Mouse (Mus musculus) liver, adult 10 weeks (tissue): ENCODE results near the gene Speer4d. TPM values are rescaled to one million over a fixed set of nuclear protein-coding genes. Genes with fewer than 3 reads are reported as not detected.

Source experiments
- polyA plus RNA-seq: library from polyadenylated mRNA; stranded (reverse); fragments of 350-450 nt; fragmentation: Illumina TruSeq; extraction: RNeasy Lipid Tissue Mini Kit (QIAGEN cat#74804); gene quantifications from one replicate; pipeline ENCODE4 v1.2.3, GENCODE M21; 2014; ENCODE audit warnings: low read depth, low replicate concordance

Gene Speer4d
- not detected for polyA plus RNA-seq

GRCm38 (mm10) chr5:15618764-15619163, at the start of gene Speer4d:
Gene Speer4d, plus strand, starts transcription at chr5:15619064.

DNA sequence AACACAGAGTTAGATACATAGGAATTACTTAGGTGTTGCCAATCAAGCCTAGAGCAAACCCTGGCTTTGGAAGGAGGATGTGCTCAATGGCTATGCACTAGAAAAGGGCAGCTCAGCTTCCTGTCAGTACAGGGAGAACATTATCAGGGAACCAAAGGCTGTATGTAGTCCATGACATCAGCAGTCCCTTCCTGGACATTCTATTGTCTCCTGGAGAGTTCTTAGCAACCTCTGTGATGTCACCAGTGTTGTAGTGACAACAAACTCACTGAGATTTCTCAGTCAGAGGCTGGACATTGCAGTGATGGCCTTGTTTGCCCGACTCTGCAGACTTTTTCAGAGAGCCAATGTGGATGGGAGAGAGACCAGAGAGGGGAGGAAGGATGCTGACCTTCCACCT, 41.8 kb upstream of the Speer4d start, which contains the start of gene Gm21083:
Gm21083 (plus strand) TSS at position 301 of the 400 bp plus-strand sequence.

DNA sequence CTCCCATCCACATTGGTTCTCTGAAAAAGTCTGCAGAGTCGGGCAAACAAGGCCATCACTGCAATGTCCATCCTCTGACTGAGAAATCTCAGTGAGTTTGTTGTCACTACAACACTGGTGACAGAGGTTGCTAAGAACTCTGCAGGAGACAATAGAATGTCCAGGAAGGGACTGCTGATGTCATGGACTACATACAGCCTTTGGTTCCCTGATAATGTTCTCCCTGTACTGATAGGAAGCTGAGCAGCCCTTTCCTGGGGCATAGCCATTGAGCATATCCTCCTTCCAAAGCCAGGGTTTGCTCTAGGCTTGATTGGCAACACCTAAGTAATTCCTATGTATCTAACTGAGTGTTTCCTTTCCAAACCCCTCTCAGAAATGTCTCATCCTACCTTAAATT, 38.1 kb downstream of the Speer4d start, which contains the start of gene 4930572O03Rik:
4930572O03Rik (minus strand) TSS at position 101 of the 400 bp plus-strand sequence.

Other genes starting within 250 kb of the Speer4d start
- gene Gm21149, start 142.5 kb upstream of the Speer4d start, polyA plus RNA-seq: not detected
- gene Gm21190, start 89.8 kb upstream of the Speer4d start, polyA plus RNA-seq: not detected
- not detected for gene Gm21083, start 41.7 kb upstream of the Speer4d start, polyA plus RNA-seq
- not detected for gene 4930572O03Rik, start 38.0 kb downstream of the Speer4d start, polyA plus RNA-seq
- not detected for gene Speer4c, start 95.2 kb downstream of the Speer4d start, polyA plus RNA-seq